Mouse (Mus musculus) brown adipose tissue, adult 24 weeks (tissue): ENCODE data around the gene Hectd3. TPM values are rescaled to one million over a fixed set of nuclear protein-coding genes. Genes with fewer than 3 reads are reported as not detected.

ENCODE experiments used
- H3K27ac ChIP-seq: fragments of 200-500 bp; replicated peaks from 2 replicates; pipeline ENCODE4 v1.5.1; 2012; ENCODE audit warnings: low read depth, mild to moderate bottlenecking, low read length
- H3K4me1 ChIP-seq: fragments of 200-500 bp; 2 replicates; pipeline ENCODE4 v1.6.1; 2012; ENCODE audit warnings: low read length, mixed read lengths; ENCODE audit not compliant: control insufficient read depth, insufficient read depth, insufficient read length
- H3K4me3 ChIP-seq: fragments of 200-500 bp; 2 replicates; pipeline ENCODE4 v1.5.1; 2012; ENCODE audit warnings: low read depth, mild to moderate bottlenecking, low read length, moderate library complexity; ENCODE audit not compliant: insufficient read depth
- polyA plus RNA-seq: library from polyadenylated mRNA; stranded (reverse); fragments of >200 nt; gene quantifications from 2 replicates; pipeline ENCODE4 v1.2.4, GENCODE M21; 2012; ENCODE audit not compliant: missing spikeins, insufficient read depth, insufficient read length

Gene Hectd3
- polyA plus RNA-seq: 12.9 and 15.5 TPM in 2 replicates

- peaks cover 4% of the 10 kb centered on the region; the same call in 1 of the 2 replicates for H3K4me1 ChIP-seq
- no peak within 1 kb of the TSS; the same call in 1 of the 2 replicates for H3K27ac ChIP-seq
- peak within 1 kb of the TSS; percentile 89 for H3K4me3 ChIP-seq
These were observed at the start of gene Hectd3 for GRCm38 (mm10) chr4:116995131-116995797. TSS of gene Hectd3 (plus strand) at chr4:116995317.

GRCm38 (mm10) chr4:116951642-116952041, 43.5 kb upstream of the Hectd3 start:
- H3K4me3 ChIP-seq: no peak overlapping the region
- no peaks in the 10 kb centered on the region for H3K4me1 ChIP-seq
- no peak overlapping the region for H3K27ac ChIP-seq

- H3K27ac ChIP-seq: no peak overlapping the region
- H3K4me3 ChIP-seq: no peak overlapping the region
These were observed 40.2 kb upstream of the Hectd3 start for GRCm38 (mm10) chr4:116954951-116955350.

DNA sequence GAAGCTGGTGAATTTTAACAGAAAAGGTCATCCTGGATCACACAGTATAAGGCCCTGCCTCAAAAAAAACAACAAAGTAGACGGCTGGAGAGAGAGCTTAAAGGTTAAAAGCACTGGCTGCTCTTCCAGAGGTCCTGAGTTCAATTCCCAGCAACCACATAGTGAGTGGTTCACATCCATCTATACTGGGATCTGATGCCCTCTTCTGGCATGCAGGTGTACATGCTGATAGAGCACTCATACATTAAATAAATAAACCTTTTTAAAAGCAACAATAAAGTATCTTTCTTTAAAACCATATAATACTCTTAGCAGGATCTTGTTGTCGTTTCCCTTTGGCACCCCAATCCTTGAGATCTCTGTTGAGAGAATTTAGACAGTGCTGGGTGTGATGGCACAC, 18.6 kb upstream of the Hectd3 start:
- H3K27ac ChIP-seq: no peak overlapping the region
- no peak overlapping the region for H3K4me3 ChIP-seq
- H3K4me1 ChIP-seq: no peaks in the 10 kb centered on the region

More at GRCm38 (mm10) chr4:116954951-116955350, 40.2 kb upstream of the Hectd3 start:
- no peaks in the 10 kb centered on the region for H3K4me1 ChIP-seq

- Histone ChIP-seq H3K27ac (no peak overlapping the region), H3K4me3 (no peak overlapping the region), H3K4me1 (no peaks in the 10 kb centered on the region)
These were observed 9.4 kb upstream of the Hectd3 start for GRCm38 (mm10) chr4:116985681-116986080.

GRCm38 (mm10) chr4:116986400-116987121, 8.6 kb upstream of the Hectd3 start:
- Histone ChIP-seq H3K4me3 (no peak overlapping the region), H3K27ac (no peak overlapping the region), H3K4me1 (no peaks in the 10 kb centered on the region)

- no peak overlapping the region for H3K4me3 ChIP-seq
These were observed 8.0 kb upstream of the Hectd3 start for GRCm38 (mm10) chr4:116987122-116987456.

GRCm38 (mm10) chr4:116989731-116990130, 5.4 kb upstream of the Hectd3 start:
- Histone ChIP-seq H3K4me3 (no peak overlapping the region), H3K27ac (no peak overlapping the region), H3K4me1 (no peaks in the 10 kb centered on the region)

More at GRCm38 (mm10) chr4:116987122-116987456, 8.0 kb upstream of the Hectd3 start:
- Histone ChIP-seq H3K27ac (no peak overlapping the region), H3K4me1 (no peaks in the 10 kb centered on the region)

GRCm38 (mm10) chr4:116991366-116991765, 3.8 kb upstream of the Hectd3 start:
- H3K4me3 ChIP-seq: no peak overlapping the region
- H3K27ac ChIP-seq: no peak overlapping the region
- peaks cover 4% of the 10 kb centered on the region; the same call in 1 of the 2 replicates for H3K4me1 ChIP-seq

- H3K27ac ChIP-seq: no peak within 1 kb of the TSS; the same call in 1 of the 2 replicates
These were observed 1.2 kb upstream of the Hectd3 start, which contains the start of gene Urod for GRCm38 (mm10) chr4:116993672-116994621. TSS of gene Urod (minus strand) at chr4:116994413.

DNA sequence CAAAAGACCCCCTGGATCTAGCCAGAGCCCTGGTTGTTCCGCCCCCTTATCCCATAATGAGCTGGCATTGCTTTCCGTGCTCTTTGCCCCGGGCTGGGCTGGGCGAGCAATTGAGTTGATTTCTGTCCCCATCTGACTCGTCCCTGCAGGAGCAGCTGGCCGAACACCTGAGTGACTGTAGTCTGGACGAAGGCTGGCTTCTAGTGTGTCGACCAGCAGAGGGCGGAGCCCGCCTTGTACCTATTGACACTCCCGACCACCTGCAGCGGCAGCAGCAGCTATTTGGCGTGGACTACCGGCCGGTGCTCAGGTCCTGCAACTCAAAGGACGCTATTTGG, 650 bp downstream of the Hectd3 start:
- H3K4me3 ChIP-seq: peak overlapping the region; percentile 89
- peaks cover 4% of the 10 kb centered on the region; the same call in 1 of the 2 replicates for H3K4me1 ChIP-seq
- H3K27ac ChIP-seq: no peak overlapping the region

More at GRCm38 (mm10) chr4:116993672-116994621, 1.2 kb upstream of the Hectd3 start, which contains the start of gene Urod:
- Histone ChIP-seq H3K4me1 (peaks cover 4% of the 10 kb centered on the region; the same call in 1 of the 2 replicates), H3K4me3 (peak within 1 kb of the TSS; percentile 89)

DNA sequence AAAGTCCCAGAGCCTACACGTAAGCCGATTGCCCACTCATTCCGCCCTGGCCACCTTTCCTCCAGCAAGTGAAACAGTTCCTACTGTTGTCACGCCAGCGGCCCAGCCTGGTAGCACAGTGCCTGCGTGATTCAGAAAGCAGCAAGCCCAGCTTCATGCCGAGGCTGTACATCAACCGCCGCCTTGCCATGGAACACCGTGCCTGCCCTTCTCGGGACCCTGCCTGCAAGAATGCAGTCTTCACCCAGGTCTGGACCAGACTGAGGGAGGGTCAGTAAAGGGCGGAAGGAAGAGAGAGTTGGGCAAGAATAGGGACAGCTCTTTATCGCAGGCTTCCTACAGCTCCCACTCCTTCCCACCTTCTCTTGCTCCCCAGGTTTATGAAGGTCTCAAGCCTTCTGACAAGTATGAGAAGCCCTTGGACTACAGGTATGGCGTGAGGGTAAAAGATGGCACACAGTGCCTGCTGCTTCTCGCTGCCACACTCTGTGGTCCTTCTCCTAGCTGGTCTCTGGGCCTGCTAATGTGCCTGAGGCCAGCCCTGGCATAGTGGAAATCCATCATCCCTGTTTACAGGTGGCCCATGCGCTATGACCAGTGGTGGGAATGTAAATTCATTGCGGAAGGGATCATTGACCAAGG, 4.5 kb downstream of the Hectd3 start:
- no peak overlapping the region for H3K27ac ChIP-seq
- peaks cover 4% of the 10 kb centered on the region; the same call in 1 of the 2 replicates for H3K4me1 ChIP-seq
- H3K4me3 ChIP-seq: no peak overlapping the region

GRCm38 (mm10) chr4:117001957-117002356, 6.8 kb downstream of the Hectd3 start:
- Histone ChIP-seq H3K4me3 (no peak overlapping the region), H3K27ac (no peak overlapping the region), H3K4me1 (no peaks in the 10 kb centered on the region)
